Mouse (Mus musculus): ENCODE data around the gene Ripor2. TPM values are rescaled to one million over a fixed set of nuclear protein-coding genes. Genes with fewer than 3 reads are reported as not detected.

The Ripor2 gene
- total RNA-seq, 2 experiments from 2014 or later, result 76.0 to 81.4 TPM

- no peak for DNase-seq (ENCODE audit: extremely low spot score in 1 of 2, low spot score in 1 of 2)
These were observed 1.2 kb upstream of the Ripor2 start for GRCm38 (mm10) chr13:24580759-24581158.

DNA sequence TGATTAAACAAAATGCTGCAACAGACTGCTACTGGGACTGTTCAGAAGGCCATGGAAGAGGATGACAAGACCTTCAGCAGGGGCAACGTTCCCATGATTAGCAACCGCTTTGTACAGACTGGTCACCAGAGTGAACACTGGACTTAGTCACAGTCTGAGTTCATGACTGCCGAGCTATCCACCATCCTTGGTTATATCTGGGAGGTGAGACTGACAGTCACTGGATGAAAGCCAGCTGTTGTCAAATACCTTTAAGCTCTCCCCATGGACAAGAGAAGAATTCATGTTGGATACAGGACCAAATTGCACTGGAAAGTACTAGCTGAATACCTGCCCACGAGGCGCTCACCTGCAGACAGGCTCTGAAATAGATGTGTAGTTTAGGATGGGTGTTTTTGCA lies 2.4 kb downstream of the Ripor2 start:
- DNase-seq (ENCODE audit: extremely low spot score in 1 of 2, low spot score in 1 of 2), result no peak

GRCm38 (mm10) chr13:24584841-24585240 lies 2.9 kb downstream of the Ripor2 start:
- DNase-seq (ENCODE audit: extremely low spot score in 1 of 2, low spot score in 1 of 2), result no peak

DNA sequence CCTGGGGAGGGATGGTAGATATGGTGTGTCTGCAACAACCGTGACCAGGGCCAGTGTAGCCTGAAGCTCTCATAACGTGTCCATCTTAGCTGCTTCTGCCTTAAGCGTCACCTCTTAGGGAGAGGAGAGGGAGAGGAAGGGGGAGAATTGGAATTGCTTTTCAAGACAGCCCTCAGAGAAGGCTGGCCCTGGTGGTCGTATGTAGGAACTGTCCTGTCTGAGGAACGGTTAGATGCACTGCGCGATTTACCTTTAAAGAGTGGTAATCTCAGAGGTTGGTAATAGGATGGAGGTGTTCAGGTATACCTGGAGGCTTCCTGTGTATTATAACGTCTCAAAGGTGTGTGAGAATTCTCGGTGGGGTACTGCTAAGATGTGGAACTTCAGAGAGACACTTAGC lies 3.4 kb downstream of the Ripor2 start:
- no peak for DNase-seq (ENCODE audit: extremely low spot score in 1 of 2, low spot score in 1 of 2)

GRCm38 (mm10) chr13:24587192-24587895 lies 5.4 kb downstream of the Ripor2 start:
- DNase-seq (ENCODE audit: extremely low spot score in 1 of 2, low spot score in 1 of 2), result no peak

DNA sequence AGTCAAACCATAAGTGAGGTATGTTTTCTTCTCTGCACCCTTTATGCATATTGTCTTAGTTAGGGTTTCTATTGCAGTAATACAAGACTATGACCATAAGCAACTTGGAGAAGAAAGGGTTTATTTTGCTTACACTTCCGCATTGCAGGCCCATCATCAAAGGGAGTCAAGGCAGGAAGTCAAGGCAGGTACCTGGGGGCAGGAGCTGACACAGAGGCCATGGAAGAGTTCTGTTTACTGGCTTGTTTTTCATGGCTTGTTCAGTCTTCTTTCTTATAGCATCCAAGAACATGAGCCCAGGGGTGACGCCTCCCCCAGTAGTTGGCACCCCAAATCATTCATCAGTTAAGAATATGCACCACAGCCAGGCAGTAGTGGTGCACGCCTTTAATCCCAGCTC lies 6.6 kb downstream of the Ripor2 start:
- no peak for DNase-seq (ENCODE audit: extremely low spot score in 1 of 2, low spot score in 1 of 2)

- DNase-seq (ENCODE audit: extremely low spot score in 1 of 2, low spot score in 1 of 2), result no peak
These were observed 9.7 kb downstream of the Ripor2 start for GRCm38 (mm10) chr13:24591737-24592136.

GRCm38 (mm10) chr13:24594303-24594702 lies 12.3 kb downstream of the Ripor2 start:
- no peak for DNase-seq (ENCODE audit: extremely low spot score in 1 of 2, low spot score in 1 of 2)

DNA sequence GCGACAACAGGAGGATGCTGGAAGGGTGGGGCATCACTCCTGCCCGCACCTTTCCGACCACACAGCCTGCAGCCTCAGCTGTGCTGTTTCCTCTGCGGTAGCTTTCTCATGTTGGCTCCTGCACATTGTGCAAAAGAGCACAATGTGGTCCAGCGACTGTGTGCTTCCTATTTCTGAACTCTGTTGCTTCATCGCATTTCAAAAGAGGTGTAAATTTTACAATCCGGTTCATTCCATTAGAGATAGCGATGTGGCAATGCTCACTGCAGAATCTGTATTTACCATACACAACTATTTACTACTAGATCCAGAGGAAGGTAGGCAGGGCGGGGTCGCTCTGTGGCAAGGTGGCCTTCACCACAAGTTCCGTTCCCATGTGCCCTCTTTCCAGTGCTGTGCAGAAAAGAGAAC lies 17.6 kb downstream of the Ripor2 start:
- DNase-seq (ENCODE audit: extremely low spot score in 1 of 2, low spot score in 1 of 2), result no peak

DNA sequence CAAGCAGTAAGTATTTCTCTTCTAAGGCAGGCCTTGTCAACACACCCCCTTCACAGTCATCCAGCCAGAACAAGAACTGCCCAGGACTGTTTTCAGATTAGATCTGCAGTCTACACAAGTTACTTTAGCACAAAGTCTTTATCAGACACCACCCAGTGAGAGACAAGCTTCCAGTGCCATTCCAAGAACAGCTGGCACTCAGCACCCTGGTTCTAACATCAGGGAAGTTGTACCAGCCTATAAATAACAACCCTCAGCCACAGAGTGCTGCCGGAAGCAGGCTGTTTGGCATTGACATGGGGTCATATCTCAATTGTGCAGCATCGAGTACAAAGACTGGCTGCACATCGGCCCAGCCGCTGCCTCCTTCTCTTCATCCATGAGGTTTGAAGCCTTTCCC lies 21.0 kb downstream of the Ripor2 start:
- no peak for DNase-seq (ENCODE audit: extremely low spot score in 1 of 2, low spot score in 1 of 2)

DNA sequence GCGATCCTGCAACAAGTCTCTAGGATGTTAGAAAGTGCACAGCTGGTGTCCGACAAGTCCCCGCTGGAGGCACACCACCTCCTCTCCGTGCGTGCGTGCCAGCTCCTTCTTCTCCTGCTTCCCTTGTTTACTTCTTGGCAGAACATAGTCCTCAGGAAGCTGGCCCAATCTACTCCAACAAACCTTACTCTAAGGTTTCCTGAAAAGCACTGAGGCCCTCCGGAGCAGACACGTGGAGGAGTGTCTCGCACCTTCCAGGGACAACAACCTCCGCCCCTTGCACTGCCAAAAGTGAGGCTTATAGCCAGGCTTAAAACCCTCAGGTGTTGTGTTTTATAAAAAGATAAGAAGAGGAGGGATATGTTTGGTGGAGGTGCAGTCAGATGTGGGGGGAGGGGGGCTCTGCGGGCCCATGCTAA lies 21.6 kb downstream of the Ripor2 start:
- no peak for DNase-seq (ENCODE audit: extremely low spot score in 1 of 2, low spot score in 1 of 2)

- no peak for DNase-seq (ENCODE audit: extremely low spot score in 1 of 2, low spot score in 1 of 2)
These were observed 22.1 kb downstream of the Ripor2 start for GRCm38 (mm10) chr13:24604096-24604495.

GRCm38 (mm10) chr13:24604761-24605591 lies 23.0 kb downstream of the Ripor2 start:
- DNase-seq (ENCODE audit: extremely low spot score in 1 of 2, low spot score in 1 of 2), result no peak

DNA sequence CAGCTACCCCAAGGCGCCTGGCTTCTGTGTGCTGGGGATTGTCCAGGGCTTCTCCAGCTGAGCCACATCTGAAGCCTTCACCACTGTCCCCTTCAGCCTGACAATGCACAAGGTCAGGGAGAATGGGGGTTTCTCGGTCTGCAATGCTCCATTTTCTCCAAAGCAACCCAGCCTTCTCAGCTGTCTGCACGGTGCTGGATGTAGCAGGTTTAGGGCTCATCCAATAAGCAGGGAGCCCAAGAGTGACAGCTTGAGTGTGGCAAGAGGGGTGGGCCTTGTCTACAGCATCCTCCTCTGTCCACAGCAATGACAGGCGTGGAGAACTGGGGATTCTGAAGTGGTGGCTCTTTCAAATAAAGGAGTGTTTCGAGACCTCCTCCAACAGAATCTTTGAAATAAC lies 23.8 kb downstream of the Ripor2 start:
- DNase-seq (ENCODE audit: extremely low spot score in 1 of 2, low spot score in 1 of 2), result no peak

GRCm38 (mm10) chr13:24607961-24608360 lies 26.0 kb downstream of the Ripor2 start:
- DNase-seq (ENCODE audit: extremely low spot score in 1 of 2, low spot score in 1 of 2), result no peak

DNA sequence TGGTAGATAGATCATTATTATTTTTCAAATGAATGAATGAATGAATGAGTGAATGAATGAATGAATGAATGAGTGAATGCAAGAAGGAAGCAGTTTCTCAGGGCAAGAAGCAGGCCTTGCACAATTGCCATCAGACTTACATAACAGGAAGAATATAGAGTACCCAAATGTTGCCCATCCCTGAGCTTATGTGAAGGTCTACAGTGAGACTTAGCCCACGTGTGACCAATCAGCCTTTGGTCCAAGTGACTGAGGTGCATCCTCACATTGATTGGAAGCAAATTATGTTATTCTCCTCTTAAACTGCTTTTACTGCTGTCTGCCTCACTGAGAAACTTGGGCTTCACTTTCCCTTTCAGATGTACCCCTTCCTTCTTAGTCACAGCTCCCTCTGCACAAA lies 26.7 kb downstream of the Ripor2 start:
- no peak for DNase-seq (ENCODE audit: extremely low spot score in 1 of 2, low spot score in 1 of 2)

DNA sequence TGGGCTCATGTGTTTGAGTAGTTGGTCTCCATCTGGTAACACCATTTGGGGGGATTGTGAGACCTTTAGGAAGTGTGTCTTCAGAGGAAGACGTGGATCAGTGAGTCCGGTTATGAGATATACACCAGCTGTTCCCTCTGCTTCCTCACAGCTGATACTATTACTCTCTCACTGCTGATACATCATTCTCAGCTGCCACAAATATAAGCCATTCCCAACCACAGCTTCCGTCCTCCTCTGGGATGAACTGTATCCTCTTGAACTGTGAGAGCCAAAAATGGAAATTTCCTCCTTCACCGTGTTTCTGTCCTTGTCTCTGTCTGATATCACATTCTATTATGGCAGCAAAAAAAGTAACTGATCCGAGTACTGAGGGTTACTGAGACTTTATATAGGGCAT lies 28.9 kb downstream of the Ripor2 start:
- DNase-seq (ENCODE audit: extremely low spot score in 1 of 2, low spot score in 1 of 2), result no peak

DNA sequence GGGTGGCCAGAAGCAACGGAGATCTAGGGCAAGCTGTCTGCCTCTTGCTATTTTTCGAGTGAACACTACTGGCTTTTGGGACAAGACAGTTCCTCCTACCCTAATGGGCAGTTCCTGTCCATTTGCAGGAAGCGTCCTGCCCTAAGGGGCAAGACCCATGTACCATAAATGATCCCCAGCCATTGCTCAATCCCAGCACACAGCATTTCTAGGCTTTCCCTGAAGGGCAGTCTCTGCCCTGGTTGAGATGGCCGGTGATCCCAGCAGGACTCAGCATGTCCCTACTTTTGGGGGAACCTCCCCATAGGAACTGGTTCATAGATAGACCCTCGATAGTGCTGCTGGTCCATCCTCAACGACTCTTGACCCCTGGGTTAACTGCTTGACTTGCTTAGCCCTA lies 31.0 kb downstream of the Ripor2 start:
- no peak for DNase-seq (ENCODE audit: extremely low spot score in 1 of 2, low spot score in 1 of 2)

GRCm38 (mm10) chr13:24613433-24613832 lies 31.4 kb downstream of the Ripor2 start:
- DNase-seq (ENCODE audit: extremely low spot score in 1 of 2, low spot score in 1 of 2), result no peak

DNA sequence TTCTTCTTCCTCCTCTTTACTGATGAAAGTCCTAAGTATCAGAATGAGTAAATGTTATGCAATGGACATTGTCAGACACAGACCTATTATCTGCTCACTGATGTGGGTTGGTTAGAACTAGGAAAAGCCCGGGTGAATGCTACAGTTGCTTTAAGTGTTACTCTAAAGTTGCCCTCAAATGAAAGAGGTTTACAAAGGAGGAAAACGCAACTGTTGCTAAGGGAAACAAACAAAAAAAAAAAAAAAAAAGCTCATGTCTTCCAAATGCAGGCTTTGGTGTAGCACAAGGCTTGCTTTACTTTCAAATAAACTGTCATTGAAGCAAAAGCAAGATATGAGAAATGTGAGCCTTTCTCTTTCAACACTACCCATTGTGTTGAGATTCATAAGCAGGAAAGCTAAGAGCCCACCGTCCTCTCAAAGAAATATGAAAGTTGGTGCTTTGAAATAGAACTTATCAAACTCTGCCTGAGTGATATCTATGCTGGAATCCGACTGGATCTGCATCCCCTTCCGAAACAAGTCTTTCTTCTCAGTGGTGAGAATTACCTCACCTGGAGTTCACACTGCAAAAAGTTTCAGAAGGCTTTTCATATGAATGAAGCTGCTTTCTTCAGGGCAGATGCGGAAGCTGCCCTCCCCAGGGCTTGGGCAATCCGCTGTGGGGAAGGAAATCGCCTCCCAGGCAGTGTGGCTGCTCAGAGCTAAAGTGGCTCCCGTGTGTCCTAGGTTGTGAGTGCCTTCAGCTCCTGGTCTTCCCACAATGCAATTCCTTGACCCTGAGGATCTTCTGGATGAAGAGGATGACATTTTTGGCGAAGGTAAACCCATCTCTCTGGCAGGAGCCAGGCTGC lies 32.2 kb downstream of the Ripor2 start:
- no peak for DNase-seq (ENCODE audit: extremely low spot score in 1 of 2, low spot score in 1 of 2)

Data from layer of hippocampus, postnatal 25 days (tissue).